Mouse (Mus musculus) hindbrain, embryonic 11.5 days (tissue): ENCODE measurements at regions not wholly inside any gene's neighbourhood (a gene's known extent, or its start where the extent isn't known, plus 50 kb on each side); places are given as distances from the start of the nearest gene placed in this dataset.

Source experiments
- ATAC-seq: fragments of 200-750 bp; cut with Nextera tagmentation; 2 replicates; pipeline ENCODE4 v1.8.0; 2017; ENCODE audit warnings: mild to moderate bottlenecking, moderate TSS enrichment, moderate library complexity; ENCODE audit not compliant: low FRiP score
- DNase-seq: peaks from one replicate; pipeline ENCODE4 v3.0.0-alpha.2; 2015; ENCODE audit warnings: low spot score
- H3K27ac ChIP-seq: fragments of 300-500 bp; sonication (generic); 2 replicates; pipeline ENCODE4 v1.5.1; 2014; ENCODE audit warnings: mild to moderate bottlenecking, low read depth, low read length
- H3K27me3 ChIP-seq: fragments of 300-500 bp; sonication (generic); 2 replicates; pipeline ENCODE4 v1.6.1; 2014; ENCODE audit warnings: mild to moderate bottlenecking, low read length, moderate library complexity, mixed read lengths; ENCODE audit not compliant: control insufficient read depth, insufficient read depth
- H3K36me3 ChIP-seq: fragments of 300-500 bp; sonication (generic); 2 replicates; pipeline ENCODE4 v1.6.1; 2014; ENCODE audit warnings: mild to moderate bottlenecking, low read length, moderate library complexity, mixed read lengths; ENCODE audit not compliant: control insufficient read depth, insufficient read depth
- H3K4me1 ChIP-seq: fragments of 300-500 bp; sonication (generic); replicated peaks from 2 replicates; pipeline ENCODE4 v1.6.1; 2014; ENCODE audit warnings: low read length, mixed read lengths; ENCODE audit not compliant: control insufficient read depth, insufficient read depth
- H3K4me2 ChIP-seq: fragments of 300-500 bp; sonication (generic); replicated peaks from 2 replicates; pipeline ENCODE4 v1.6.1; 2014; ENCODE audit warnings: mild to moderate bottlenecking, low read depth, low read length
- H3K4me3 ChIP-seq: fragments of 300-500 bp; sonication (generic); 2 replicates; pipeline ENCODE4 v1.5.1; 2014; ENCODE audit warnings: low read depth, low read length
- H3K9ac ChIP-seq: fragments of 300-500 bp; sonication (generic); 2 replicates; pipeline ENCODE4 v1.6.1; 2014; ENCODE audit warnings: low read depth, low read length
- H3K9me3 ChIP-seq: fragments of 300-500 bp; sonication (generic); 2 replicates; pipeline ENCODE4 v1.6.1; 2016; ENCODE audit warnings: low read length; ENCODE audit not compliant: control insufficient read depth
- WGBS: fragments of 180-500 bp; shearing (Covaris S2); extraction: QIAGEN DNeasy Blood & Tissue Kit; methylation state at CpG from one replicate; pipeline ENCODE4 v1.1.7; 2014; 5-methylcytosine and 5-hydroxymethylcytosine counted together

DNA sequence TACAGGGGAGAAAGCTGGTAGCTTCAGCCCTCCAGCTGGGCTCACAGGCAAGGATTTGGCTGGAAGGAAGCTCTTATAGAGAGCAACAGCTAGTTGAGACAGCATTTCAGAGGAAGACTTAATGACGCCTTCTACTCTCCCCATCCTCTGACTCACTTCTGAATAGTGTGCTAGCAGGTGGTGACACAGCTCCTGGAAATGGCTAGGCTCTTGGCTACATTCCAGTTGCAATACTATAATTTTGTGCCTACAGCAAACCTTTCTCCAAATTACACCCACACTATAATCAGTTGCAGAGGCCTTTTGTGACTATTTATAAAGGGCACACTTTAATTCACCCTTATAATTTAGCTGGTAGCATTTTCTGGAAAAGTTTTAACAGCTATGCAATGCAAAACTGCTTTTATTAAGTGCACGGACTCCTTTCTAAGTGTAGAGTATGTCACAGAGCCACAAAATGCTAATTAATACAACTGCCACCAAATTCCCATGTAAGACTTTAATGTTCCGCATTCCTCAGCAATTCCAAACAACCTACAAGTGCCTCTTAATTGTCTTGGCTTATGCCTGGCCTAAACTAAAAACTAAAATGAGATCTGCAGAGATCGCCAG lies 175.2 kb downstream of the Gnat3 start:
- Histone ChIP-seq H3K4me1 (no peaks in the 10 kb centered on the region), H3K27ac (no peak overlapping the region), H3K4me3 (no peak overlapping the region), H3K4me2 (no peak overlapping the region), H3K9ac (no peak overlapping the region), H3K9me3 (no peaks in the 10 kb centered on the region), H3K36me3 (no peaks in the 10 kb centered on the region), H3K27me3 (no peaks in the 10 kb centered on the region)
- no peak for DNase-seq
- no peak for ATAC-seq
- 76% methylated on average over 4 of the region's 4 CpGs for WGBS

DNA sequence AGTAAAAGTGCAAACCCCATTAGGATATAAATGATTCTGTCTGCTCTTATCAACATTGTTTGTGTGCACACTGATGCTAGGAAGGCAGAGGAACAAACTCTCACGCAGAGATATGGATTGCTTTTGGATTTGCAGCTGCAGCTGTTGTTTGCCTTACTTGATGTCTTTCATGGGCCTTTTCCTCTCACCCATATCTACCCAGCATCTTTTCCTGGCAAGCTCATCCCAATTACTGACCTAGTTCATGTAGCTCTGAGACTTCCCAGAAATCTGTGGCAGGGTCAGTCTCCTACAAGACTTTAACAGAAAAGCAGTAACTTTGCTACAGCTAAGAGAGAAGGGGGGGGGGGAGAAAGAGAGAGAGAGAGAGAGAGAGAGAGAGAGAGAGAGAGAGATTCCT lies 189.9 kb downstream of the Gnat3 start:
- Histone ChIP-seq H3K36me3 (no peaks in the 10 kb centered on the region), H3K4me3 (no peak overlapping the region), H3K27me3 (no peaks in the 10 kb centered on the region), H3K4me2 (no peak overlapping the region), H3K27ac (no peak overlapping the region), H3K4me1 (no peaks in the 10 kb centered on the region), H3K9me3 (no peaks in the 10 kb centered on the region), H3K9ac (no peak overlapping the region)
- ATAC-seq = no peak
- 88% methylated on average over 1 of the region's 1 CpGs for WGBS
- no peak for DNase-seq

DNA sequence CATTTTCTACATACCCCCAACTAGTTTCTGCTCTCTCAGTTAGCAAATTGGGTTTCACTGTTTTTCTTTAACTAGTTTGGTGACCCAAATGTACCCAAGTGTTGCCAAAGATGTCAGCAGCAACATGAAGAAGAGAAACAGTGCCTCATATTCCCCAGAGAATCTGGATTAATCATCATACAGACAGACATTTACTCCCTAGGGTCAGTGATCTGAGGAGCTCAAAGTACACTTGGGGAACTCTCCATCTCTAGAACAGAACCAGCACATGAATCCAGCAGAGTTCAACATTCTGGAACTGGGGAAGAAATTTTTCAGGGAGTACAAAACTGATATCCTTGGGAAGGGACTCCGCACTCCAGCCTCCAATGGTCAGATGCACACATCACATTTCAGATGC lies 191.4 kb downstream of the Gnat3 start:
- Histone ChIP-seq H3K27me3 (no peaks in the 10 kb centered on the region), H3K4me1 (no peaks in the 10 kb centered on the region), H3K9me3 (no peaks in the 10 kb centered on the region), H3K27ac (no peak overlapping the region), H3K36me3 (no peaks in the 10 kb centered on the region), H3K4me3 (no peak overlapping the region), H3K9ac (no peak overlapping the region), H3K4me2 (no peak overlapping the region)
- 95% methylated on average over 1 of the region's 1 CpGs for WGBS
- DNase-seq (no peak), ATAC-seq (no peak)

GRCm38 (mm10) chr5:18163515-18163914 lies 196.6 kb downstream of the Gnai1 start:
- Histone ChIP-seq H3K9me3 (no peaks in the 10 kb centered on the region), H3K4me2 (no peak overlapping the region), H3K9ac (no peak overlapping the region), H3K27ac (no peak overlapping the region), H3K4me3 (no peak overlapping the region), H3K4me1 (no peaks in the 10 kb centered on the region), H3K27me3 (no peaks in the 10 kb centered on the region), H3K36me3 (no peaks in the 10 kb centered on the region)
- ATAC-seq (no peak), DNase-seq (no peak)

GRCm38 (mm10) chr5:18177810-18178209 lies 182.3 kb downstream of the Gnai1 start:
- Histone ChIP-seq H3K4me2 (no peak overlapping the region), H3K9ac (no peak overlapping the region), H3K27ac (no peak overlapping the region), H3K9me3 (no peaks in the 10 kb centered on the region), H3K36me3 (no peaks in the 10 kb centered on the region), H3K27me3 (no peaks in the 10 kb centered on the region), H3K4me3 (no peak overlapping the region), H3K4me1 (no peaks in the 10 kb centered on the region)
- no peak for DNase-seq
- ATAC-seq = no peak
- WGBS = 89% methylated on average over 3 of the region's 3 CpGs

DNA sequence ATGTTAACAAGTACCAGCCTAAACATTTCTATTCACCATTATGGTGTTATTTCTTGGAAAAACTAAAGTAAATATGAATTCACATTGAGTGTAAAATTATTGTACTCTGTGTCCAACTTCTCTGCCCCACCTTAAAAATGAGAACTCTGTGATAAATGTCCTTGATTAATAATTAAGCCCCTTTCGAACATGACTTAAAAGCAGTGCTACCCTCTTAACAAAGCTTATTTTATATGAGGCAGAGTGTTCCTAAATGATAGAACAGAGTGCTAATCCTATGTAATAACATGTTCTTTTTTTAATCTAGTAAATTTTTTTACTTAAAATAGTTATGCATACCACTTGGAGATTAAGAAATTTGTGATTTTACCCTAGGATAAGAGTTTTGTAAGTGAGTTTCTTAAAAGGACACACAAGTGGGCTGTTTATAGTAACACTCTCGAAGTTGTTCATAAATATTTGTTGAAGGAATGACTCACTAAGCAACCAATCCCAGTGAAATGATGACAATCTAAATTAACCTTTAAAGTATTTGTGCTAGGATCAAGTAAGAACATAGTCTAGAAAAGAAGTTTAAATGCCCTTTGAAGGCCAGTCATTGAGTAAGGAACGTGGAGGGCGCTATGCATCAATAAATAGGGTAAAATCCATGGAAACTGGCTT lies 148.6 kb downstream of the Gnai1 start:
- DNase-seq (no peak), ATAC-seq (no peak)
- Histone ChIP-seq H3K9ac (no peak overlapping the region), H3K27ac (no peak overlapping the region), H3K36me3 (no peaks in the 10 kb centered on the region), H3K27me3 (no peaks in the 10 kb centered on the region), H3K4me3 (no peak overlapping the region), H3K4me2 (no peak overlapping the region), H3K4me1 (no peaks in the 10 kb centered on the region), H3K9me3 (no peaks in the 10 kb centered on the region)
- 87% methylated on average over 4 of the region's 4 CpGs for whole genome bisulfite sequencing
